Comparison of ENCODE assay signal across 9 mouse cellular contexts in genomic region chr7:49267621-49268325, GRCm38 (mm10).
DNase-seq lines count a peak whose midpoint lies in the region; ATAC-seq lines count a peak whose summit lies in the region.
"Had no signal": no experiment of that assay in that cellular context is flagged by ENCODE, and none has a peak within 500 bp of the region (broad histone marks: within the 10 kb centered on the region; RNA-seq: fewer than 3 reads in every experiment).

No protein-coding gene starts in this region.

- peak overlapping the region; percentile 22 for H3K4me2 ChIP-seq in heart, embryonic 14.5 days (ENCODE audit: low read length)
- peak overlapping the region; percentile 26 for H3K4me2 ChIP-seq in heart, embryonic 15.5 days
- H3K4me2 ChIP-seq: hindbrain, embryonic 15.5 days; midbrain, embryonic 13.5 days had no signal

- WGBS in heart, embryonic 14.5 days: 36% methylated on average over 12 of the region's 12 CpGs
- WGBS in heart, embryonic 15.5 days: 39% methylated on average over 12 of the region's 12 CpGs

- no peaks in the 10 kb centered on the region for H3K36me3 ChIP-seq in heart, embryonic 14.5 days (ENCODE audit: control insufficient read depth, insufficient read depth, low read length)
- no peaks in the 10 kb centered on the region for H3K36me3 ChIP-seq in heart, embryonic 15.5 days
- H3K36me3 ChIP-seq: hindbrain, embryonic 15.5 days; midbrain, embryonic 13.5 days had no signal

- no peak for DNase-seq in heart, postnatal 25 days (ENCODE audit: low spot score)
- peak; percentile 92 for DNase-seq in cerebellum, adult 9-10 months
- DNase-seq in right cerebral cortex, postnatal 10 days (ENCODE audit: low spot score in 2 of 2): peak; percentile 72 to 86
- no peak for DNase-seq in lung, postnatal 10 days
- no peak for DNase-seq in ovary, postnatal 36 days (ENCODE audit: low spot score)

- intact Hi-C loops in heart, postnatal 25 days (cut with DNase I): no loop called here

- peaks cover 20 to 45% of the 10 kb centered on the region in 2 experiments for H3K4me1 ChIP-seq in heart, embryonic 14.5 days (ENCODE audit: control insufficient read depth in 2 of 2, insufficient read depth in 2 of 2, low read length in 2 of 2)
- peaks cover 41% of the 10 kb centered on the region for H3K4me1 ChIP-seq in heart, embryonic 15.5 days (replicated peaks)

- peak overlapping the region; percentile 71 to 88 for H3K27ac ChIP-seq in heart, embryonic 14.5 days (replicated peaks in 1 of 2; ENCODE audit: control insufficient read depth in 1 of 2, insufficient read depth in 1 of 2, low read depth in 2 of 2, low read length in 2 of 2)
- H3K27ac ChIP-seq in heart, embryonic 15.5 days: peak overlapping the region; percentile 90
- H3K27ac ChIP-seq: hindbrain, embryonic 15.5 days; midbrain, embryonic 13.5 days had no signal

- H3K9ac ChIP-seq in heart, embryonic 14.5 days (ENCODE audit: low read length): peak overlapping the region; percentile 41
- H3K9ac ChIP-seq in heart, embryonic 15.5 days: peak overlapping the region; percentile 1; the same call in 1 of the 2 replicates
- H3K9ac ChIP-seq: hindbrain, embryonic 15.5 days; midbrain, embryonic 13.5 days had no signal

- H3K9me3 ChIP-seq in heart, embryonic 14.5 days (ENCODE audit: control insufficient read depth, low read length): no peaks in the 10 kb centered on the region
- no peaks in the 10 kb centered on the region for H3K9me3 ChIP-seq in heart, embryonic 15.5 days (replicated peaks)
- H3K9me3 ChIP-seq: hindbrain, embryonic 15.5 days; midbrain, embryonic 13.5 days had no signal

- H3K4me3 ChIP-seq in heart, embryonic 14.5 days (ENCODE audit: control insufficient read depth in 1 of 2, insufficient read depth in 1 of 2, low read depth in 1 of 2, low read length in 2 of 2): no peak overlapping the region
- H3K4me3 ChIP-seq in heart, embryonic 15.5 days: no peak overlapping the region
- H3K4me3 ChIP-seq: hindbrain, embryonic 15.5 days; midbrain, embryonic 13.5 days had no signal

- ATAC-seq in heart, embryonic 14.5 days (ENCODE audit: insufficient number of reproducible peaks, insufficient read depth, low FRiP score, low read depth): peak; percentile 45; the same call in 1 of the 2 replicates
- ATAC-seq in heart, embryonic 15.5 days (replicated peaks; ENCODE audit: insufficient number of reproducible peaks, insufficient read depth, low FRiP score, low read depth): peak; percentile 57
- ATAC-seq: midbrain, embryonic 13.5 days had no signal

- H3K27me3 ChIP-seq in heart, embryonic 14.5 days (ENCODE audit: control insufficient read depth, insufficient read depth, low read length): 0 out of 2 replicates have a peak, but pooled peaks cover 2% of the 10 kb centered on the region
- no peaks in the 10 kb centered on the region for H3K27me3 ChIP-seq in heart, embryonic 15.5 days
- H3K27me3 ChIP-seq: hindbrain, embryonic 15.5 days; midbrain, embryonic 13.5 days had no signal

Comparison
In these comparisons a context has a peak if more than half of its experiments do, and no peak if none do; other contexts are left out.
1. DNase-seq: peak in cerebellum, adult 9-10 months (single experiment) and right cerebral cortex, postnatal 10 days (2 of 2); none in heart, postnatal 25 days (single experiment), lung, postnatal 10 days (single experiment) and ovary, postnatal 36 days (single experiment).